Mouse (Mus musculus): ENCODE measurements around the gene Epb41l2.

DNA sequence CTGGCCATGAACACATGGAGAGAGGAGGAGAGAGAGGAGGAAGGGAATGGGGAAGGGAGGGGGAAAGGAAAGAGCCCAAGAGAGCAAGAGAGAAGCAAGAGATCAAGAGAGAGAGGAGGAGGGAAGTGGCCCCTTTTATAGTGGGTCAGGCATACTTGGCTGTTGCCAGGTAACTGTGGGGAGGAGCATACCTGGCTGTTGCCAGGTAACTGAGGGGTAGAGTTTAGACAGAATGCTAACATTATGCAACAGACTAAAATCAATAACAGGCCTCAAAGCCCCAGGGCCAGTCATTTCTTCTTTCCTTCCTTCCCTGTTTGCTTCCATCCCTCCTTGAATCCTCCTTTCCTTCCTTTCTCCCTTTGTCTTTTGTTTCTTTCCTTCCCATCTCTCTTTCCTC is 41.9 kb upstream of the Epb41l2 start:
- TF ChIP-seq CTCF (conservative IDR thresholded peaks at IDR 0.05; ENCODE audit: low read length) = no peak
- no peak for TF ChIP-seq NANOG (IDR thresholded peaks at IDR 0.05; ENCODE audit: borderline replicate concordance, low read length)

Measured in E14TG2a.4 (cell line).